Mouse (Mus musculus): ENCODE results near the gene Ccl24.

Ccl24 gene

DNA sequence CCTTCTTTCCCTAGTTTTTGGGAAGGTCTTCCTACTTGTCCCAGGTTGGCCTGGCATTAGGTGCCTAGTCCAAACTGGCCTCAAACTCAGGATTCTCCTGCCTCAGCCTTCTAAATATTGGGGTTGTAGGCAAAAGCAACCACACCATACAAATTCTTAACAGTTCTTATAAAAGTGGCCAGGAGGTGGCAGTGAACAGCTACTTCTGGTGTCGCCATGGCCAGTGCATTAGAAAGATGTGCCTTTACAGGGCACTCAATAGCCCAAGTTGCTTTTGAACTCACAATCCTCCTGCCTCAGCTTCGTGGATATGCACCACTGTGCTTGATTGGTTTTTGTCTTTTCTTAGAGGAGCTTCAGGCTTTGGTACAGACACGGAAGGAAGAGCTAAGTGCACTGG is 21.9 kb downstream of the Ccl24 start:
- no peak for ATAC-seq (ENCODE audit: insufficient number of reproducible peaks, low FRiP score, low TSS enrichment)

DNA sequence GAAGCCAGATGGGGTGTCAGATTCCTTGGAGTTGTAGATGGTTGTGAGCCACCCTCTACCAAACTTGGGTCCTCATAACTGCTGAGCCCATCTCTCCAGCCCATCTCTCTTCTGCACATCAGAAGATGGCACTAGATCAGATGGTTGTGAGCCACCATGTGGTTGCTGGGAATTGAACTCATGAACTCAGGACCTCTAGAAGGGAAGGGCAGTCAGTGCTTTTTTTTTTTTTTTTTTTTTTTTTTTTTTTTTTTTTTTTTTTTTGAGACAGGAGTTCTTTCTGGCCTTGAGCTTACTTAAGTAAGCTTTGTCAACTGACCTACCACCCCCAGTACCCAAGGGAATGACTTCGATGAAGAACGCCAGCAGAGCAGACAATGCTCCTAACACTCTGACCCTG is 24.9 kb downstream of the Ccl24 start:
- ATAC-seq (ENCODE audit: insufficient number of reproducible peaks, low FRiP score, low TSS enrichment) = no peak

DNA sequence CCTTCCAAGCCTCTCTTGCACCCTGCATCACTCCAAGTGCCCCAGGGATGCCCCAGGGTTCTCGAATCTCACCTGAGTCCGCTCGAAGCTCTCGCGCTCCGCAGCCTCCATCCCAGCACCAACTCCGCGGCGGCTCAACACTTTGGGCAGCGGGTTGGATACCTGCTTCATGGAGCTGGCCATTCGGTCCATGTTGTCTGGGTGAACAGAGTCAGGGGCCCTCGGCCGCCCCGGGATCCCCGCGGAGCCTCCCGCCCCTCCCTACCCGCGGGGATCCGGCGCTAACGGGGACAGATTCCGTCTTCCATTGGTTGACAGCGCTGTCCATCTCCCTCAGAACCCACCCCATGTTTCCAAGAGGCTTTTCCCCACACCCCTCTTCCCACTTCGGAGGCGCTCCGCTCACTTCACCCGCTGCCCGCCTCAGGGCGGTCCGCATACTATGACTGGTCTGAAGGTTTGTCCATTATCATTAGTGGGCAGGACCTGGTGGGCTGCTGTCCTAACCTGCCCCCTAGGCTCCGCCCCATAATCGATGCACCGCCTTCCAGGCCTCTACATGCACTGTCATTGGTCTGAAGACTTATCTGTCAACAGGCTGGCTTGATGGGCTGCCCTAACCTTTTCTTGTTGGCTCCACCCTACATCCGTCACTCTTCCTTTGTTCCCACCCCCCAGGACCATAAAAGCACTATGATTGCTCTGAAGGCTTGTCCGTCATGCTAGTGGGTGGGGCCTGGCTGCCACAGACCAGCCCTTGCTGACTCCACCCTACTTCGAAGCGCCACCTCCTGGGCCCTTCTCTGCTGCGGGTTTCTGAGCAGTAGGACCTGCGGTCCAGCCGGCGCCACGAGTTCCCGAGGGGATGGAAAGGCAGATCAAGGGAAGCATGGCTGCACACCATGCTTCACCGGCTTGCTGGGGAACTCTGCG is 27.7 kb downstream of the Ccl24 start, which contains the start of gene Hip1:
TSS of gene Hip1 (minus strand) at position 256 of the 933 bp plus-strand sequence.
- peak; percentile 98 for ATAC-seq (ENCODE audit: insufficient number of reproducible peaks, low FRiP score, low TSS enrichment)

DNA sequence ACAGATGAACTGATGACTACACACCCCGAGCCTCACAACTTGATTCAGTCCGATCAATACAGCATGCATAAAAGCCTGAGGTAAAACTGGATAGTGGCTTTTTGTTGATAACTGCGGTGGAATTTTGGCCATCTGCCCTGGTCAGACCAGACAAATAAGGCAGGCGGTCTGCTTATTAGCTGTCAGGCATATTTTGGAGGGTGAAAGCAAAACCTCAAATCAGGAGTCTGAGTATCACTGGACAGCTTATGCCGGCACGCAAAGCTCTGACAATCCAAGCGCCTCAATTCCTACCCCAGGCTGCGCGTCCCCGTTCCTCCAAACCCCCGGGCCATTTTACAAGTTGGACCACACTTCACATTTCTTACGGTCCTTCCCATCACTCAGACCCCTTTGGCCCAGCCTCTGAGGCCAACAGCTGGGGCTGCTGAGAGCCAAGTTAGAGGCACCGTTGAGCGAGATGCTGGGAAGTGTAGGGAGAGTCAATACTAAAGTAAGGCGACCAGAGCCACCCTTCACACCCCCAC is 28.8 kb downstream of the Ccl24 start:
- ATAC-seq (ENCODE audit: insufficient number of reproducible peaks, low FRiP score, low TSS enrichment) = no peak

DNA sequence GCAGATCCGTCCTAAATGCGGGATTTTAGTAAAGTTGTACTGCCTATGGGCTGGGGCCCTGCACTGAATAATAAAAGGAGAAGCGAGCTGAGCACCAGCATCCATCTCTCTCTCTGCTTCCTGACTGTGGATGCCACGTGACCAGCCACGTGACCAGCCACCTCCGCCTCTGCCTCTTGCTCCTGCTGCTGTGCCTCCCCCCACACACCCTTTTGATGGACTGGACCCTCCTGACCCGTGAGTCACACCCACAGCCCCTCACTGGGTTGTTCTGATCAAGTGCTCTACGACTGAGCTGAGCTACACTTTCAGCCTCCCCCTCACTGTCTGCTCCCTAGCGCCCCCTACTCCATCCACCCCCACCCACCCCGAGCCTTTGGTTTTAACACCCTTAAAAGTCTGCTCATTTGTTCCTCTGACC is 35.0 kb downstream of the Ccl24 start:
- ATAC-seq (ENCODE audit: insufficient number of reproducible peaks, low FRiP score, low TSS enrichment) = no peak

DNA sequence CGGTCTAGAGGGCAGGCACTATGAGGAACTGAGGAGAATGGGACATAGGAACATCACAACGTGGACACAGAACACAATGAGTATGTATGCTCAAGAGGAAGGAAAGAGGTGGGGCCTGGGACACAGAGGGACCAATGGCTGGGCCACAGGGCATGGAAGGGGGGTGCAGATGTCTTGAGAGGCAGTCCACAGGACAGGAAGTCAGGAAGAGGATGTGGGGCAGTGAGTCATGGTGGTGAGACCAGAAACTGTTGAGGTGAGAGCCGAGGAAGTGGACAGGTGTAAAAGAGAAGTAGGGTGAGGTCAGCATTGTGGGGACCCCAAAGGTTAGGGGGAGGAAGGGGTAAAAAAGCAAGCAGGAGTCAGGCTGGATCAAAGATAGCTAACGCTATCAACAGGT is 35.5 kb downstream of the Ccl24 start:
- no peak for ATAC-seq (ENCODE audit: insufficient number of reproducible peaks, low FRiP score, low TSS enrichment)

DNA sequence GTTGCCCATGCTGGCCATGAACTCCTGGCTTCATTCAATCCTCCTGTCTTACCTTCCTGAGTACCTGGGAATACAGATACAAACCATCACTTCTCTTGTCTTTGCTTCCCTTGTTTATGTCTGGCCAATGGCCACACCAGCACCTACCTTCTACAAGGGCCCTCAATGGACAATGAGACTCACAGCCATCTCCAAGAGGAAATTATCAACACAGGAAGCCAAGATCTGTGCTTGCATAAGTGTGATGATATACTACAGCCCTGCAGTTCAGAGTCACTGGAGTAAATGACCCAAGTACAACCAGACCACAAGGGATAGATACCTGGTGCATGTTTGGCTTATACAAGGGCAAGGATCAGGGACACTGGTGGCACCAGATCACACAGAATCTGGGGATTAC is 37.0 kb downstream of the Ccl24 start:
- ATAC-seq (ENCODE audit: insufficient number of reproducible peaks, low FRiP score, low TSS enrichment) = no peak

DNA sequence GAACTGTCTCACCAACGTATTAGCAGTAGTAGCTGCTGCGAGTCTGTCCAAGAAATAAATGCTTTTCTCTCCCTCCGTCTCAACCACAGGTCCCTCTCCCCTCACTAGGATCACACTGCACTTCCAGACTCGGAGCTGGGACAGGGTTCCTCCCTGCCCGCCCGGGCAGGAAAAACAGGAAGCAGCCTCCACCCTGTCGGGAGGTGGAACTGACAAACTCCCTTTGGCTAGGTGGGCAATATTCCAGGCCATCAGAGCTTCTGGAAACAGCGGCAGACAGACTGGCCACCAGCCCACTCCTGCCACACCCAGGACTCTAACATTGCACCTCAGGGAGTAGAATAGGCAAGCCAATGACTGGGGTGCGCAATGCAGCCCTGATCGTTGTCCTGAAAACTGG is 39.4 kb downstream of the Ccl24 start:
- no peak for ATAC-seq (ENCODE audit: insufficient number of reproducible peaks, low FRiP score, low TSS enrichment)

DNA sequence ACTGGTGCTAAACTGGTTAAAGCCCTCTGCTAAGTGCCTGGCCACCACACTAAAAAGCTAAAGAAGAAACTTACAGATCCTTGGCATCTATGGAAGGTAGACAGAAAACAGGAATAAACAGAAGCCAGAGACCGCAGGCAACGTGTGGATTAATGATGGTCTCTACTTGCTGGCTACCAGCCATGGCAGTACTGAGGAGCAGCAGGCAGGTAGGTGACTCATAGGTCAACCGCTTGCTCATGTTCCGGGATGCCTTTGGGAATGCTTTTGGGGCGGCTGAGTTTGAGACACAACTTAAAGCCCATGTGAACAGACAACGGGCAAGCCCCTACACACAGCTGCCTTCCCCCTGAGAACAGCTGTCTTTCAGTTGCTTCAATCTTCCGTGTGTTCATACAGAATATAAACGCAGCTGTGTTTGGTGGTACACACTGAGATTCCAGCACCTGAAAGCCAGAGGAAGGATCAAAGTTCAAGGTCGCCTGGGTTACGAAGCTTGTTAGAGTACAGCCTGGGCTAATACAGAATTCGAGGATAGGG is 41.5 kb downstream of the Ccl24 start:
- no peak for ATAC-seq (ENCODE audit: insufficient number of reproducible peaks, low FRiP score, low TSS enrichment)

DNA sequence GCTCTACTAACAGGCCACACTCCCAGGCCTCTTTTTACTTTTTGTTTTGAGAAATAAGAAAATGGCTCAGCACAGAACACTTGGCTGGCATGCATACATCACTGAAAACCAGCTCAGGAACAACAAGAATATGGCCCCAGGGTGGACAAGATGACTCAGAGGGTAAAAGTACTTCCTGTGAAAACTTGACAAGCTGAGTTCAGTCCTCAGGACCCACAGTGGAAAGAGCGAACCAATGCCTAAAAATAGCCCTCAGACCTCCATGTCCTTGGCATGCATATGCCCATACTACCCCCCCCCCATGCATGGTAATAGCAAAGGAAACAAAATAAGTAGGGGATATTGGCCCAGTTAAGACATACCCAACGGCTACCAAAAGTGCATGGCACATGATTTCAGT is 42.9 kb downstream of the Ccl24 start:
- no peak for ATAC-seq (ENCODE audit: insufficient number of reproducible peaks, low FRiP score, low TSS enrichment)

DNA sequence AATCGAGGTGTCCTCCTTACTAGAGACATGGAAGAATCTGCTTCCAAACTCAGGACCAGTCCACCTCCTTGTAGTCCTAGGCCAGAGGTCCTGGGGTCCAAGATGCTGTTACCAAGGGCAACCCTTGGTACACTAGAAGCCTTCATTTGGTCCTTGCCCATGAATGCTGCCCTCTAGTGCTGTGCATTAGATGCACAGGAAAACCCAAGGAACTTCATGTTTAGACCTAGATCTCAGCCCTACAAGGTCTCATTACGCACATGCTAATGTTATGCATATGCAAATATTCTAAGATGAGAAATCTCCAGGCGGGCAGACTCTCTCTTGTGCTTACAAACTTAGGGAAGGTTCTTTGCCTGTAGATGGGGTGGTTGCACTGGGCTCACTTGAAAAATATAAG is 43.5 kb downstream of the Ccl24 start:
- no peak for ATAC-seq (ENCODE audit: insufficient number of reproducible peaks, low FRiP score, low TSS enrichment)

DNA sequence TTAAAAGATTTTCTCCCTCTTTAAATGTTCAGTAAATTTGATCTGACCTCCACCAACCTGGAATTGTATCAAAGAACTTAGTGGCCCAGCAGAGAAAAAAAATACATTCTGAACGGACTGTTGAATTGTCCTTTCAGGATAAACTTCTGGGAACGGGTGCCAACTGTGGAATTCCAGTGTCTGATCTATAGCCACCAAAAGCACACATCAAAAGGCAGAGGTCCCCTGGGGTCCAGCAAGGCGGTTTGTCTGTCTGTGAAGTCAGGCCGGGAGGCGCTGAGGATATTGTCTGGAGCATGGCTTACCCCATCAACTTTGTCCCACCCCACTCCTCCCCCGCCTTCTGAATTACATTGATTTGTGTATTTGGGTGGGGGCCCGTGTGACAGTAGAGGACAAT is 44.9 kb downstream of the Ccl24 start:
- no peak for ATAC-seq (ENCODE audit: insufficient number of reproducible peaks, low FRiP score, low TSS enrichment)

DNA sequence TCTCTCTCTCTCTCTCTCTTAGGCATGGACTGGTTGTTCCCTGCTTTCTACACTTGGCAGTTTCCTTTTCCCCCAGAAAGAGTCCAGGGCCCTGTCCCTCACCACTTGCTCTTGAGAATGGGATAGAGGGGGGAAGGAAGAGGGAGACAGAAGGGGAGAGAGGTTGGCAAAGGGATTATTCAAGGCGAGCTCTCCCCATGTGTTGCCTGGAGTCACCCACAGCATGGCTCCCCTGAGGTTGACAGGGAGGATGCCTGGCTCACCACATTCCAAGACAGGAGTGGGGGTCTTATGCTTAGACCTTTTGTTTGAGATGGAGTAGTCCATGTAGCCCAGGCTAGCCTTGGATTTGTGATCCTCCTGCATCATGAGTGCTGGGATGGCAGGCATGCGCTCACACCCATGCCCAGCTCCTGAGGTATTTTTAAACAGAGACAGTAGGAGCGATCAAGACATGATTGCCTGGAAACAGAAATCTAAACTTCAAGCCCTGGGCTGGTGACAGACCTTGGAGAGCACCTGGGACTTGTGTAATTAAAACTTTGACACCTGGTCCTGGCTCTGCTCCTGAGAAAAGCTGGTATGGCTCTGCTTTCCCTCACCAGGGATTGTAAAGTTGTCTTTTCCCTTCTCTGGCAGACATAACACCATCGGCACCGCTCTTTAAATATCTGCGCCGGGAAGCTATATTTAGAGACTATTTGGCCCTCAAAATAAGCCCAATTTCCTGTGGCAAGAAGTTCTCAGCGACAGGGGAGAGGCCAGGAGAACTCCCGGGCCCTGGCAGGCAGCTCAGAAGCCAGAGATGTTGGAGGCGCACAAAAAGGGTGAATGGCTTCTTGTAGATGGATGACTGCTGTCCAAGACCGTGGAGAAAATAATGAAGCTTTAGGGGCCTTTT is 47.9 kb downstream of the Ccl24 start:
- ATAC-seq (ENCODE audit: insufficient number of reproducible peaks, low FRiP score, low TSS enrichment) = no peak

DNA sequence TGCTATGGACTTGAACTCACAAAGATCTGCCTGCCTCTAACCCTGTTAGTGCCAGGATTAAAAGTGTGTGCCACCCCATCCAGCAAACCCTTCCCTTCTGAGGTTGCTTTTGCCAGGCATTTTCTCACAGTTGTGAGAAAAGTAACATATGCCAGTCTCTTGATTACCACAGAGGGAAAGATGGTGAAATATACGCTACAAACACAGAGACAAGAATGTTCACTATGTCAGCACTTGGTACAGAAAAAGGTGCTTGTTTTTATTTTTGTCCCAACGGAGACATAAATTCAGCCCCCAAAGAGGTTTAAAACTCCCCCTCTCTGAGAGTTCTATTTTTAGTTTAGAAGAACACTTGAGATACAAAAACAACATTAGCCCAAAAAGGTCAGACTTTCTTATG is 48.8 kb downstream of the Ccl24 start:
- no peak for ATAC-seq (ENCODE audit: insufficient number of reproducible peaks, low FRiP score, low TSS enrichment)

DNA sequence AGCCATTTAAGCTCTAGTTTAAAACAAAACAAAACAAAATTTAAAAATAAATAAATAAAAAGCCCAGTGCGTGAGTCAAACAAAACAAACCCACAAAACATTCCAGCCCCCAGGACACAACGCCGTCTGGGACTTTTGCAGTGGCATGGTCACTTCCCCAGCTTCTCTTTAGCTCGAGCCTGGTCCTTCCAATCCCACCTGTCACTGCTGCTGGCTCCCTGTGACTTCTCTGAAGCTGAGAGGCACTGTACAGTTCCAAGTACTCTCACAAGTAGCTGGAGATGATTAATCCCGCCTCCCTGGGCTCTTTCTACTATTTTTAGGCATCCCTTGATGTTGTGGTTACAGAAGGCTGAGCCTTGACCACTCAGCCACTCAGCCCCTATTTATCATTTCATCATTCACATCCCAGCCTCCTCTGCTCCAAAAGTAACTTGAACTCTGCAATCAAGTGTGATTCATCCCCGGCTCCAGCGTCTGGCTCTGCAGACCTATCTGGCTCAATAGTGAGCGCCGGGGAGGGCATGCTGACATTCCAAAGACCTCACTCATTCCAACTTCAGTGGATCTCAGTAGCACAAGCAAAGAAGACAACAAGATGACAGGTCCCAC is 50.6 kb downstream of the Ccl24 start:
- ATAC-seq (ENCODE audit: insufficient number of reproducible peaks, low FRiP score, low TSS enrichment) = no peak
